Mouse (Mus musculus) liver, postnatal 0 days (tissue): ENCODE results near the gene Slc2a13. TPM values are rescaled to one million over a fixed set of nuclear protein-coding genes. Genes with fewer than 3 reads are reported as not detected.

Source experiments
- ATAC-seq: fragments of 200-750 bp; cut with Nextera tagmentation; 2 replicates; pipeline ENCODE4 v1.8.0; 2017; ENCODE audit warnings: mild to moderate bottlenecking, moderate library complexity
- DNase-seq: peaks from one replicate; pipeline ENCODE4 v3.0.0-alpha.2; 2016
- H3K27ac ChIP-seq: fragments of 300-500 bp; sonication (generic); 2 replicates; pipeline ENCODE4 v1.5.1; 2014; ENCODE audit warnings: antibody characterized with exemption, moderate library complexity, mild to moderate bottlenecking, low read depth
- H3K27me3 ChIP-seq: fragments of 300-500 bp; sonication (generic); 2 replicates; pipeline ENCODE4 v1.6.1; 2014; ENCODE audit warnings: low read length, control low read depth, mixed read lengths; ENCODE audit not compliant: insufficient read depth
- H3K36me3 ChIP-seq: fragments of 300-500 bp; sonication (generic); replicated peaks from 2 replicates; pipeline ENCODE4 v1.6.1; 2014; ENCODE audit warnings: mild to moderate bottlenecking, control low read depth, low read length, moderate library complexity, mixed read lengths; ENCODE audit not compliant: insufficient read depth
- H3K4me1 ChIP-seq: fragments of 300-500 bp; sonication (generic); 2 replicates; pipeline ENCODE4 v1.6.1; 2014; ENCODE audit warnings: antibody characterized with exemption, mild to moderate bottlenecking, control low read depth; ENCODE audit not compliant: insufficient read depth
- H3K4me2 ChIP-seq: fragments of 300-500 bp; sonication (generic); 2 replicates; pipeline ENCODE4 v1.6.1; 2014; ENCODE audit warnings: low read depth, mild to moderate bottlenecking, low read length, moderate library complexity, mixed read lengths
- H3K4me3 ChIP-seq: fragments of 300-500 bp; sonication (generic); 2 replicates; pipeline ENCODE4 v1.5.1; 2014; ENCODE audit warnings: low read depth, low read length
- H3K9ac ChIP-seq: fragments of 300-500 bp; sonication (generic); replicated peaks from 2 replicates; pipeline ENCODE4 v1.6.1; 2014; ENCODE audit warnings: mild to moderate bottlenecking, moderate library complexity
- H3K9me3 ChIP-seq: fragments of 300-500 bp; sonication (generic); 2 replicates; pipeline ENCODE4 v1.6.1; 2016; ENCODE audit warnings: mild to moderate bottlenecking, control low read depth, low read length, mixed read lengths
- CTCF ChIP-seq: sonication (generic); IDR thresholded peaks from 2 replicates; pipeline ENCODE4 v1.5.1; 2016; ENCODE audit warnings: antibody characterized with exemption, low read depth
- EP300 ChIP-seq: IDR thresholded peaks from 2 replicates; pipeline ENCODE4 v1.6.1; 2016; ENCODE audit warnings: antibody characterized with exemption, low read depth, mild to moderate bottlenecking
- WGBS: fragments of 180-500 bp; shearing (Covaris S2); extraction: QIAGEN DNeasy Blood & Tissue Kit; methylation state at CpG from one replicate; pipeline ENCODE4 v1.1.7; 2014; ENCODE audit not compliant: insufficient replicate concordance; 5-methylcytosine and 5-hydroxymethylcytosine counted together
- polyA plus RNA-seq: library from polyadenylated mRNA; unstranded; fragments of >200 nt; fragmentation: Nextera tagmentation; extraction: Ambion mirVana; gene quantifications from 2 replicates; pipeline ENCODE4 v1.2.1, GENCODE M21; 2015

Gene Slc2a13
- polyA plus RNA-seq, 1 experiment from 2014 or later = 0.06 TPM

- ATAC-seq = no peak
- DNase-seq = no peak
- H3K4me3 ChIP-seq = no peak overlapping the region
- H3K9me3 ChIP-seq = no peaks in the 10 kb centered on the region
- H3K9ac ChIP-seq = no peak overlapping the region
- no peak for TF ChIP-seq EP300
- no peak for TF ChIP-seq CTCF
- WGBS = 75% methylated on average over 7 of the region's 7 CpGs
- no peak overlapping the region for H3K4me2 ChIP-seq
- H3K27ac ChIP-seq = no peak overlapping the region
- H3K4me1 ChIP-seq = no peaks in the 10 kb centered on the region
- no peaks in the 10 kb centered on the region for H3K27me3 ChIP-seq
- no peaks in the 10 kb centered on the region for H3K36me3 ChIP-seq
These were observed 28.1 kb upstream of the Slc2a13 start for GRCm38 (mm10) chr15:91601197-91601596.

GRCm38 (mm10) chr15:91597290-91597689, 24.2 kb upstream of the Slc2a13 start:
- no peak overlapping the region for H3K4me3 ChIP-seq
- WGBS = 77% methylated on average over 5 of the region's 5 CpGs
- H3K4me2 ChIP-seq = no peak overlapping the region
- H3K27me3 ChIP-seq = no peaks in the 10 kb centered on the region
- no peak overlapping the region for H3K27ac ChIP-seq
- DNase-seq (no peak), ATAC-seq (no peak)
- no peak overlapping the region for H3K9ac ChIP-seq
- TF ChIP-seq CTCF (no peak), EP300 (no peak)
- no peaks in the 10 kb centered on the region for H3K36me3 ChIP-seq
- no peaks in the 10 kb centered on the region for H3K9me3 ChIP-seq
- H3K4me1 ChIP-seq = no peaks in the 10 kb centered on the region

DNA sequence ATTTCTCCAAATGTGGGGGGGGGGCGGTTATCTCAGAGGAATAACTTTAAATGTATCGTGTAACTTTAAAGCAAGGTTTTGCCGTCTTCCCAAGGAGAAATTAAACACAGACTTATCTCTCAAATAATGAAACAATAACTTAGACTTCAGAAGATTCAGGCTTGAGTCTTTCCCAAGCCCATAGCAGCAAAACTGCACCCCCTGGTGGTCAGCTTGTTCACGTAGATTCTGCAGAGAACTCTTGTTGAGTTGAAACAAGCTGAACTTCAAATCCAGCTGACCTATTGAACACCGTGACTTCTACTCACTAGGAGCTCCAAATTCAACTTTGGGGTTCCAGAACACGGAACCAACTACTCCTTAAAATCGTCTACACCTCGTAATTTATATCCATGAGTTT, 1.4 kb upstream of the Slc2a13 start:
- H3K4me2 ChIP-seq = no peak overlapping the region
- DNase-seq = peak; percentile 78
- H3K27me3 ChIP-seq = peaks cover 39% of the 10 kb centered on the region
- 25% methylated on average over 8 of the region's 8 CpGs for whole genome bisulfite sequencing
- no peak overlapping the region for H3K4me3 ChIP-seq
- H3K36me3 ChIP-seq = no peaks in the 10 kb centered on the region
- H3K9me3 ChIP-seq = no peaks in the 10 kb centered on the region
- no peak for ATAC-seq
- TF ChIP-seq EP300 = no peak
- peak; percentile 76 for TF ChIP-seq CTCF
- no peak overlapping the region for H3K9ac ChIP-seq
- H3K4me1 ChIP-seq = peaks cover 8% of the 10 kb centered on the region
- H3K27ac ChIP-seq = no peak overlapping the region

GRCm38 (mm10) chr15:91572421-91573069, 516 bp downstream of the Slc2a13 start:
- Histone ChIP-seq H3K36me3 (no peaks in the 10 kb centered on the region), H3K4me2 (peak overlapping the region; percentile 86), H3K4me3 (peak overlapping the region; percentile 61), H3K9me3 (no peaks in the 10 kb centered on the region), H3K9ac (peak overlapping the region; percentile 38), H3K4me1 (peaks cover 8% of the 10 kb centered on the region), H3K27ac (0 out of 2 replicates have a peak overlapping the region, but pooled peaks have one; percentile 39), H3K27me3 (peaks cover 39% of the 10 kb centered on the region)
- ATAC-seq = peak; percentile 71
- DNase-seq = peak; percentile 23
- under 1% methylated on average over 59 of the region's 91 CpGs for WGBS
- TF ChIP-seq CTCF (no peak), EP300 (no peak)

DNA sequence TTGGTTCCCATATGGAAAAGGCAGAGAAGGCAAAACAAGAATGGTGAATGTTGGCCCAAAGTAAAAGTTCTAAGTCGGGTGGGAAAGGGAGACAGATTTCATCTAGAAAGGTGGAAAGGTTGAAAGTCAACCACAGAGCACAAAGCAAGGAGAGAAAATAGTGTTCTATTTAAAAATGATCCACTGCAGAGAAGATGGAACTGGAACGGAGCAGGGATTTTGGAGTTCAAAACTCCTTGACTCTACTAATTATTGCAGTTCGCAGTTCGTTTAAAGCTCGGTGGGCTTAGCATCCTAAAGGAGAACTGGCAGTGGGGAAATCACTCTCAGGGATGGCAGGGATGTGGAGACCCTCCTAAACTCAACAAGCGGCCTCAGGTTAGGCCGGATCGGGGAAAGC, 1.1 kb downstream of the Slc2a13 start:
- Histone ChIP-seq H3K9me3 (no peaks in the 10 kb centered on the region), H3K36me3 (no peaks in the 10 kb centered on the region), H3K4me1 (peaks cover 8% of the 10 kb centered on the region), H3K27ac (no peak overlapping the region), H3K4me3 (peak overlapping the region; percentile 61), H3K27me3 (peaks cover 39% of the 10 kb centered on the region), H3K9ac (no peak overlapping the region), H3K4me2 (peak overlapping the region; percentile 86)
- DNase-seq (no peak), ATAC-seq (no peak)
- WGBS = 14% methylated on average over 8 of the region's 8 CpGs
- TF ChIP-seq CTCF (no peak), EP300 (no peak)

- ATAC-seq (no peak), DNase-seq (no peak)
- no peak overlapping the region for H3K4me2 ChIP-seq
- H3K27ac ChIP-seq = no peak overlapping the region
- H3K27me3 ChIP-seq = peaks cover 14% of the 10 kb centered on the region
- WGBS = 71% methylated on average over 8 of the region's 8 CpGs
- H3K4me3 ChIP-seq = no peak overlapping the region
- no peak overlapping the region for H3K9ac ChIP-seq
- TF ChIP-seq EP300 (no peak), CTCF (no peak)
- H3K4me1 ChIP-seq = no peaks in the 10 kb centered on the region
- no peaks in the 10 kb centered on the region for H3K9me3 ChIP-seq
- no peaks in the 10 kb centered on the region for H3K36me3 ChIP-seq
These were observed 6.3 kb downstream of the Slc2a13 start for GRCm38 (mm10) chr15:91566784-91567183.
